Mouse (Mus musculus) bone marrow macrophage, adult 2 months (primary cell): ENCODE data around the gene Tardbp.

Experiments used
- CTCF ChIP-seq: IDR thresholded peaks from 2 replicates; pipeline ENCODE4 v1.5.1; 2012; ENCODE audit warnings: low read depth, mild to moderate bottlenecking, low read length, moderate library complexity
- POLR2A ChIP-seq: IDR thresholded peaks from 2 replicates; pipeline ENCODE4 v1.6.1; 2012; ENCODE audit warnings: mild to moderate bottlenecking, low read depth, low read length, borderline replicate concordance

DNA sequence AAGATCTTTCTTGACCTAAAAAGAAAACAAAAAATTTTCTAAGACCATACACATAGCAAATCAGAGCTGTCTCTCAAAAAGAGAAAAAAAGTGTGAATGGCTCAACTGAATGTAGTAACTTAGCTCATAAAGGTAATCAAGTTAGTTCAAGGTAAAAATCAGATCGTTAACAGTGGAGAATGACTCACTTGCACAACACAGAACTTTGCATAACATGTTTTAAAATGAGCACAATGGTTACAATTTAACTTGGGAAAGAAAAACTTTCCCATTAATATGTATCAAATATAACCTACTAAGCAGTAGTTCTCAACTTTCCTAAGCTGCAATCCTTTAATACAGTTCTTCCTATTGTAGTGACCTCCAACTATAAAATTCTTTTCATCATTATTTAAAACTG, 6.1 kb downstream of the Tardbp start:
- TF ChIP-seq CTCF = no peak
- TF ChIP-seq POLR2A = no peak
